Mouse (Mus musculus) liver, postnatal 0 days (tissue): ENCODE results near the gene Akap5.
A peak's percentile ranks its signal among the peaks of the same experiment; 100 is the strongest.

Experiments used
- CTCF ChIP-seq: sonication (generic); IDR thresholded peaks from 2 replicates; pipeline ENCODE4 v1.5.1; 2016; ENCODE audit warnings: antibody characterized with exemption, low read depth
- EP300 ChIP-seq: IDR thresholded peaks from 2 replicates; pipeline ENCODE4 v1.6.1; 2016; ENCODE audit warnings: antibody characterized with exemption, low read depth, mild to moderate bottlenecking

DNA sequence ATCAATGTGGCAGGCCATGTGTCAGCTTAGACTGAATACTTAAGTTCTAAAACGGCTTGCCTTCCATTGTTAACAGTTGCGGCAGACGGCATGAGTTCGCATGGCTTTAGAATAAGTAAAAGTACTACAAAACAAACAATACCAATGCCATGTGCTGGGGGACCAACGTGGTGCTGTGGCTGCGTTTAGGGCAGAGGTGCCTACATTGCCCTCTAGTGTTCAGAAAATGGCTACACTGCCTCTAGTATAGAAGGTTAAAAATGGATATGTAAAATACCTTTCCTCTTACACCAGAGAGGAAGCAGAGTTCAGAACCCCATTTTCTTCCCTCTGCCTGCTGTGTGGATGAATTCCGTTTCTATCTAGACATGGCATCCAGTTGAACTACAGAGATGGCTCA lies 52.0 kb downstream of the Akap5 start:
- TF ChIP-seq CTCF, result peak; percentile 87
- no peak for TF ChIP-seq EP300
